Mouse (Mus musculus): Measurements from ENCODE around the gene Nfatc2. TPM values are rescaled to one million over a fixed set of nuclear protein-coding genes. Genes with fewer than 3 reads are reported as not detected.

Gene Nfatc2
- polyA plus RNA-seq (2012; ENCODE audit: low replicate concordance), result 57.2 and 146 TPM in 2 replicates

GRCm38 (mm10) chr2:168601491-168602386 is at the start of gene Nfatc2:
Gene Nfatc2 (minus strand): TSS chr2:168601657.

Other genes starting within 250 kb of the Nfatc2 start
- 7.7 and 10.4 TPM in 2 replicates for gene Atp9a, start 140.8 kb upstream of the Nfatc2 start, polyA plus RNA-seq (2012; ENCODE audit: low replicate concordance)
- gene Sall4, start 166.3 kb upstream of the Nfatc2 start, polyA plus RNA-seq (2012; ENCODE audit: low replicate concordance), result not detected in 2 replicates